Mouse (Mus musculus): Measurements from ENCODE around the gene Disp3. TPM values are rescaled to one million over a fixed set of nuclear protein-coding genes. Genes with fewer than 3 reads are reported as not detected.

Gene Disp3
- polyA plus RNA-seq, 1 experiment from 2014 or later: 0.18 TPM

DNA sequence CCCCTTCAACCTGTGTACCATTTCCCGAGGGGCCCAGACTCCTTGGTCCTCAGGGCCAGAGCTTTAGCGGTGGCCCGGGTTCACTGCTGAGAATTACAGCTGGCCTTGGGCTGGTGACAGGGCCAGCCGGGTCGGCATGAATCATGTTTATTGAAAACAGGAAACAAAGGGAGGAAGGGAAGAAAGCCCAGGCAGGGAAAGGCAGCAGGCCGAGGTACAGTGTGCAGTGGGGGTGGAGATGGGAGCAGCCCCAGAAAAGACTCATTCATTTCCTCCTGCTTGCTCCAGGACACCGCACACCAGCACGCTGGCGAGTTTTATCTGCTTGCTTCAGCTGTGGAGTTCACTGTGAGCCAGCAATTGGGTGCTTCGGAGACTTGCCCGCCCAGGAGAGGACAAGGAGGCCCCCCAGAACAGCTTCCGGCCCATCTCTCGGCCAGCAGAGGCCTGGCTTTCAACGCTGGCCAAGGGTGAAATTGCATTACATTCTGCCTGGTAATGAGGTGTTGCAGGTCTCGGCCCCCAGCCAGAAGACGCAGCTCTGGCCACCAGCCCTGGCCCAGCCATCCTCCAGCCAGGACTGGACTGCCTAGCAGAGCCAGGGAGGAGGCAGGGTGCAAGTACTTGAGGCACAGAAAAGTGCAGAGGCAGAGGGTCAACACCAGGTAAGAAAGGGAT lies 18.8 kb upstream of the Disp3 start:
- H3K27me3 ChIP-seq (replicated peaks; ENCODE audit: control insufficient read depth, insufficient read depth, low read length): no peaks in the 10 kb centered on the region
- 24% methylated on average over 16 of the region's 16 CpGs for WGBS
- H3K4me1 ChIP-seq (replicated peaks; ENCODE audit: control insufficient read depth, insufficient read depth, low read length): peaks cover 5% of the 10 kb centered on the region
- ATAC-seq (replicated peaks; ENCODE audit: low FRiP score, low TSS enrichment, low read depth) (no peak), DNase-seq (ENCODE audit: low spot score) (no peak)
- H3K9me3 ChIP-seq (ENCODE audit: control insufficient read depth, low read length): no peaks in the 10 kb centered on the region
- no peaks in the 10 kb centered on the region for H3K36me3 ChIP-seq (ENCODE audit: control insufficient read depth, insufficient read depth, low read length)
- 0 out of 2 replicates have a peak overlapping the region, but pooled peaks have one; percentile 5 for H3K9ac ChIP-seq (ENCODE audit: low read length)
- no peak overlapping the region for H3K27ac ChIP-seq (ENCODE audit: low read depth)
- no peak overlapping the region for H3K4me2 ChIP-seq (ENCODE audit: low read length)
- H3K4me3 ChIP-seq (ENCODE audit: low read depth, low read length): no peak overlapping the region

- Histone ChIP-seq H3K27ac (ENCODE audit: low read depth) (no peak overlapping the region), H3K4me3 (ENCODE audit: low read depth, low read length) (no peak overlapping the region), H3K4me1 (replicated peaks; ENCODE audit: control insufficient read depth, insufficient read depth, low read length) (no peaks in the 10 kb centered on the region), H3K36me3 (ENCODE audit: control insufficient read depth, insufficient read depth, low read length) (no peaks in the 10 kb centered on the region), H3K27me3 (replicated peaks; ENCODE audit: control insufficient read depth, insufficient read depth, low read length) (no peaks in the 10 kb centered on the region), H3K4me2 (ENCODE audit: low read length) (no peak overlapping the region), H3K9me3 (ENCODE audit: control insufficient read depth, low read length) (no peaks in the 10 kb centered on the region), H3K9ac (ENCODE audit: low read length) (no peak overlapping the region)
- WGBS: 59% methylated on average over 5 of the region's 5 CpGs
- no peak for ATAC-seq (replicated peaks; ENCODE audit: low FRiP score, low TSS enrichment, low read depth)
- no peak for DNase-seq (ENCODE audit: low spot score)
These were observed 11.0 kb upstream of the Disp3 start for GRCm38 (mm10) chr4:148298720-148299119.

DNA sequence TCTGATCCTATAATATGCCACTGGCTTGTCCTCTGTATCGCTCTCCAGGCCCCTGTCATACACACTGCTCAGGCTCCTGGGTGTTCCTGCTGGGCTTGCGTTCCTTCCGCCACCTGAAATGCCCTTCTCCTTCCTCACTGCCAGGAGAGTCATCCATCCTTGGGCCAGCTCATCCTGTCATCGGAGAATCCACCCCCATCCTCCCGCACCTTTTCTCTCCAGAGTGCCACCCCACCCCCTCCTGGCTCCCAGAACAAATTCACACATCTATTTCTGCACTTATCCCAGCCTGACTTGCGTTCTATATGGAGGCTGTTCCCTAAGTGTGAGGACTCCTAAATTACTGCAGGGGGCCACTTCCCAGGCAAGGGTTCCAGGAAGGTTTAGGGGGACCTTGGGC lies 9.9 kb upstream of the Disp3 start:
- H3K4me2 ChIP-seq (ENCODE audit: low read length): no peak overlapping the region
- no peak overlapping the region for H3K27ac ChIP-seq (ENCODE audit: low read depth)
- ATAC-seq (replicated peaks; ENCODE audit: low FRiP score, low TSS enrichment, low read depth) (no peak), DNase-seq (ENCODE audit: low spot score) (no peak)
- H3K4me3 ChIP-seq (ENCODE audit: low read depth, low read length): no peak overlapping the region
- H3K9me3 ChIP-seq (ENCODE audit: control insufficient read depth, low read length): no peaks in the 10 kb centered on the region
- H3K36me3 ChIP-seq (ENCODE audit: control insufficient read depth, insufficient read depth, low read length): no peaks in the 10 kb centered on the region
- H3K27me3 ChIP-seq (replicated peaks; ENCODE audit: control insufficient read depth, insufficient read depth, low read length): no peaks in the 10 kb centered on the region
- no peak overlapping the region for H3K9ac ChIP-seq (ENCODE audit: low read length)
- no peaks in the 10 kb centered on the region for H3K4me1 ChIP-seq (replicated peaks; ENCODE audit: control insufficient read depth, insufficient read depth, low read length)
- 62% methylated on average over 6 of the region's 6 CpGs for WGBS

GRCm38 (mm10) chr4:148293319-148293718 lies 5.6 kb upstream of the Disp3 start:
- no peak overlapping the region for H3K9ac ChIP-seq (ENCODE audit: low read length)
- H3K4me3 ChIP-seq (ENCODE audit: low read depth, low read length): no peak overlapping the region
- DNase-seq (ENCODE audit: low spot score) (peak; percentile 85), ATAC-seq (replicated peaks; ENCODE audit: low FRiP score, low TSS enrichment, low read depth) (no peak)
- H3K36me3 ChIP-seq (ENCODE audit: control insufficient read depth, insufficient read depth, low read length): no peaks in the 10 kb centered on the region
- no peak overlapping the region for H3K27ac ChIP-seq (ENCODE audit: low read depth)
- 15% methylated on average over 5 of the region's 5 CpGs for WGBS
- no peaks in the 10 kb centered on the region for H3K4me1 ChIP-seq (replicated peaks; ENCODE audit: control insufficient read depth, insufficient read depth, low read length)
- no peaks in the 10 kb centered on the region for H3K9me3 ChIP-seq (ENCODE audit: control insufficient read depth, low read length)
- H3K27me3 ChIP-seq (replicated peaks; ENCODE audit: control insufficient read depth, insufficient read depth, low read length): peaks cover 6% of the 10 kb centered on the region; the same call in 1 of the 2 replicates
- no peak overlapping the region for H3K4me2 ChIP-seq (ENCODE audit: low read length)

DNA sequence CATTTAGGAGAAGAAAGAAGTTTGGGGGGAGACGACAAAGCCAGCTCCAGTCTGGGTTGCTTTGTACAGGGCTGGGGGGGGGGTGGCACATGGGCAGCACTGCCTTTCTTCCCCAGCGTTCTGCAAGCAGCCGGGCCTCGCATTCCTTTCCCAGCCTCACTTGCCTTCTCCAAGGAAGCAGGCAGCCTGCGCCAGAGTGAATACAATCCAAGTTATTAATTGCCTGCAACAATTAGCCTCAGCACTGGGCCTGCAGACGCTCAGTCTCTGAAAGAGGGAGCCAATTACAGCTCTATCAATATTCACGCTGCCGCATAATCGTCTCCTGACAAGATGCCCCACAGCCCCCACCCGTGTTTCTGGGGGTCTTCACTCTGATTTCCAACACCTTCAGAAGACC lies 4.1 kb upstream of the Disp3 start:
- 61% methylated on average over 10 of the region's 10 CpGs for WGBS
- Histone ChIP-seq H3K4me1 (replicated peaks; ENCODE audit: control insufficient read depth, insufficient read depth, low read length) (peaks cover 6% of the 10 kb centered on the region; the same call in 1 of the 2 replicates), H3K27ac (ENCODE audit: low read depth) (no peak overlapping the region), H3K27me3 (replicated peaks; ENCODE audit: control insufficient read depth, insufficient read depth, low read length) (peaks cover 21% of the 10 kb centered on the region), H3K9ac (ENCODE audit: low read length) (no peak overlapping the region), H3K4me2 (ENCODE audit: low read length) (no peak overlapping the region), H3K9me3 (ENCODE audit: control insufficient read depth, low read length) (no peaks in the 10 kb centered on the region), H3K36me3 (ENCODE audit: control insufficient read depth, insufficient read depth, low read length) (no peaks in the 10 kb centered on the region), H3K4me3 (ENCODE audit: low read depth, low read length) (no peak overlapping the region)
- DNase-seq (ENCODE audit: low spot score) (no peak), ATAC-seq (replicated peaks; ENCODE audit: low FRiP score, low TSS enrichment, low read depth) (no peak)

- ATAC-seq (replicated peaks; ENCODE audit: low FRiP score, low TSS enrichment, low read depth) (no peak), DNase-seq (ENCODE audit: low spot score) (no peak)
- no peaks in the 10 kb centered on the region for H3K9me3 ChIP-seq (ENCODE audit: control insufficient read depth, low read length)
- WGBS: 74% methylated on average over 2 of the region's 2 CpGs
- H3K4me3 ChIP-seq (ENCODE audit: low read depth, low read length): no peak overlapping the region
- H3K27me3 ChIP-seq (replicated peaks; ENCODE audit: control insufficient read depth, insufficient read depth, low read length): peaks cover 29% of the 10 kb centered on the region
- no peak overlapping the region for H3K9ac ChIP-seq (ENCODE audit: low read length)
- H3K4me1 ChIP-seq (replicated peaks; ENCODE audit: control insufficient read depth, insufficient read depth, low read length): peaks cover 6% of the 10 kb centered on the region; the same call in 1 of the 2 replicates
- no peaks in the 10 kb centered on the region for H3K36me3 ChIP-seq (ENCODE audit: control insufficient read depth, insufficient read depth, low read length)
- H3K27ac ChIP-seq (ENCODE audit: low read depth): no peak overlapping the region
- H3K4me2 ChIP-seq (ENCODE audit: low read length): no peak overlapping the region
These were observed 3.3 kb upstream of the Disp3 start for GRCm38 (mm10) chr4:148291080-148291479.

GRCm38 (mm10) chr4:148288055-148288549 lies 337 bp upstream of the Disp3 start:
- no peaks in the 10 kb centered on the region for H3K9me3 ChIP-seq (ENCODE audit: control insufficient read depth, low read length)
- no peak overlapping the region for H3K27ac ChIP-seq (ENCODE audit: low read depth)
- ATAC-seq (replicated peaks; ENCODE audit: low FRiP score, low TSS enrichment, low read depth) (peak; percentile 88), DNase-seq (ENCODE audit: low spot score) (peak; percentile 88)
- peaks cover 39% of the 10 kb centered on the region for H3K27me3 ChIP-seq (replicated peaks; ENCODE audit: control insufficient read depth, insufficient read depth, low read length)
- H3K9ac ChIP-seq (ENCODE audit: low read length): no peak overlapping the region
- 1% methylated on average over 31 of the region's 32 CpGs for WGBS
- no peaks in the 10 kb centered on the region for H3K36me3 ChIP-seq (ENCODE audit: control insufficient read depth, insufficient read depth, low read length)
- peak overlapping the region; percentile 45 for H3K4me2 ChIP-seq (ENCODE audit: low read length)
- H3K4me1 ChIP-seq (replicated peaks; ENCODE audit: control insufficient read depth, insufficient read depth, low read length): peaks cover 6% of the 10 kb centered on the region; the same call in 1 of the 2 replicates
- H3K4me3 ChIP-seq (ENCODE audit: low read depth, low read length): peak overlapping the region; percentile 22

DNA sequence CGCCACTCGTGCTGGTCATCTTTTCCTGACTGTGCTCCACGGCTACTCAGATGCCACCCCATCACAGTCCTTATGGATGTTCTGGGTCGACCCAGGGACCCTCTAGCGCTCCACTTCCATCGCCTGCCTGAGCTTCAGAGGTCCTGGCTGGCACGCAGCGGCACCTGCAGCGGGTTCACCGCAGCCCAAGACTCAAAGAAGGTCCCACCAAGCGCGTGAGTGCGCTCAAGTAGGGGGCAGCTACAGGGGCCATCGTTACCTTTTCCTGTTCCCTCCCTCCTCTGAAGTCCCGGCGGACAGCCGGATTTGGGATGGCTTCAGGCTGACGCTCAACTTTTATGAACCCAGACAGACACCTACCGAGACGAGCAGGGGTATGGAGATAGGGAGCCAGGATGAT lies 724 bp downstream of the Disp3 start:
- WGBS: 3% methylated on average over 20 of the region's 20 CpGs
- Histone ChIP-seq H3K27me3 (replicated peaks; ENCODE audit: control insufficient read depth, insufficient read depth, low read length) (peaks cover 39% of the 10 kb centered on the region), H3K4me1 (replicated peaks; ENCODE audit: control insufficient read depth, insufficient read depth, low read length) (peaks cover 6% of the 10 kb centered on the region; the same call in 1 of the 2 replicates), H3K36me3 (ENCODE audit: control insufficient read depth, insufficient read depth, low read length) (no peaks in the 10 kb centered on the region), H3K27ac (ENCODE audit: low read depth) (no peak overlapping the region), H3K4me2 (ENCODE audit: low read length) (peak overlapping the region; percentile 45), H3K4me3 (ENCODE audit: low read depth, low read length) (peak overlapping the region; percentile 22; the same call in 1 of the 2 replicates), H3K9me3 (ENCODE audit: control insufficient read depth, low read length) (no peaks in the 10 kb centered on the region), H3K9ac (ENCODE audit: low read length) (no peak overlapping the region)
- no peak for ATAC-seq (replicated peaks; ENCODE audit: low FRiP score, low TSS enrichment, low read depth)
- DNase-seq (ENCODE audit: low spot score): no peak
